Mouse (Mus musculus): Measurements from ENCODE around the gene Oas2. TPM values are rescaled to one million over a fixed set of nuclear protein-coding genes. Genes with fewer than 3 reads are reported as not detected.
A peak's percentile ranks its signal among the peaks of the same experiment; 100 is the strongest.
"Not testable (repeated sequence)": the region's sequence is repeated elsewhere in the genome, so short reads cannot be mapped to it uniquely, and the experiment has no call there.

Oas2 gene
- 0.12 TPM in 1 of 2 replicates, not detected in the other for polyA plus RNA-seq (2014; fragmentation: Nextera tagmentation; extraction: Ambion mirVana)

DNA sequence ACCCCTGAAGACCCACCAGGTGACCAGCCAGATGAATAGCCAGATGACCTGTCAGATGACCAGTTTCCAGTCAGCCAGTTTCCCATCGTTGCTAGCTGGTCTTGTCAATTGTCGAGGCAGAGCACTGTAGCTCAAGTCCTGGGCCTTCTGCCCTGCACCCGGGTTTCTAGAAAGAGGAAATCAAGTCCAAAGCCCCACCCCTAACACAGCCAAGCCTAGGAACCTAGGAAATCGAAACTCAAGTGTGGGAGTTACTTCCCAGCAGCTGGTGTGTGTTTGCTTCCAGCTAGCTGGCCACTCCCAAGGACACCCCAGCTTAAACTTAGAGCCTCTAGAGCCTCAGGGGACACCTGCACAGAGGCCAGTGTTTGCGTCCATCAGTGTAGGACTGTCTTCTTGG is at the start of gene Oas2:
TSS of gene Oas2 (minus strand) at position 166 of the 400 bp plus-strand sequence.
- Histone ChIP-seq H3K27me3 (ENCODE audit: control insufficient read depth, insufficient read depth, low read length) (no peaks in the 10 kb centered on the region), H3K9ac (ENCODE audit: low read length) (no peak within 1 kb of the TSS), H3K36me3 (ENCODE audit: control insufficient read depth, insufficient read depth, low read length) (no peaks in the 10 kb centered on the region), H3K4me3 (ENCODE audit: low read depth, low read length) (no peak within 1 kb of the TSS), H3K9me3 (ENCODE audit: control insufficient read depth, low read length) (no peaks in the 10 kb centered on the region), H3K4me1 (ENCODE audit: control insufficient read depth, insufficient read depth, low read length) (no peaks in the 10 kb centered on the region), H3K27ac (replicated peaks; ENCODE audit: low read depth, low read length) (no peak within 1 kb of the TSS), H3K4me2 (ENCODE audit: low read depth, severe bottlenecking) (no peak within 1 kb of the TSS)
- WGBS, result 71% methylated on average over 5 of the region's 5 CpGs
- DNase-seq (ENCODE audit: low spot score) (no peak), ATAC-seq (ENCODE audit: insufficient number of reproducible peaks, low FRiP score, low TSS enrichment, low read depth) (no peak)

DNA sequence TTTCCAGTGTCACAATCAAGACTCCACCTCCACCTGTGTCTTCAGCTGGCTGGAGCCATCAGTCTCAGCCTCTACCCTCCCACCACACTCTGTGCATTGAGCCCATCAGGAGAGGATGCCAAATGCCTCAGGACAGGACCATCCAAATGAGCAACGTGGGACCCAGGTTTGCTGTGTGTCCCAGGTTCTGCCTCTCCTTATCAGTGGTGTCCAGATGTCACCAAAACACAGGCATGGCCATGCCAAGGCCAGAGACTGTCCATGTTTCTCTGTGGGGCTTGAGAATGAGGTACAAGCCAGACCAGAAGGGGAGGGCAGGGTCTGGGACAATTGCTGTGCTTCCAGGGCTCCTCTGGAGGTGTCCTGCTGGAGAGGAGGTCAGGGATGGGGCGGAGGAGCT is 49.3 kb upstream of the Oas2 start:
- H3K4me1 ChIP-seq (ENCODE audit: control insufficient read depth, insufficient read depth, low read length); H3K9ac ChIP-seq (ENCODE audit: low read length); H3K27me3 ChIP-seq (ENCODE audit: control insufficient read depth, insufficient read depth, low read length); H3K4me2 ChIP-seq (ENCODE audit: low read depth, severe bottlenecking); ATAC-seq (ENCODE audit: insufficient number of reproducible peaks, low FRiP score, low TSS enrichment, low read depth); H3K9me3 ChIP-seq (ENCODE audit: control insufficient read depth, low read length); H3K4me3 ChIP-seq (ENCODE audit: low read depth, low read length); DNase-seq (ENCODE audit: low spot score); H3K36me3 ChIP-seq (ENCODE audit: control insufficient read depth, insufficient read depth, low read length); H3K27ac ChIP-seq (replicated peaks; ENCODE audit: low read depth, low read length): not testable (repeated sequence)
- WGBS, result 55% methylated on average over 2 of the region's 2 CpGs

GRCm38 (mm10) chr5:120798147-120798546 is 48.5 kb upstream of the Oas2 start:
- H3K36me3 ChIP-seq (ENCODE audit: control insufficient read depth, insufficient read depth, low read length); H3K27me3 ChIP-seq (ENCODE audit: control insufficient read depth, insufficient read depth, low read length); ATAC-seq (ENCODE audit: insufficient number of reproducible peaks, low FRiP score, low TSS enrichment, low read depth); H3K9ac ChIP-seq (ENCODE audit: low read length); H3K4me2 ChIP-seq (ENCODE audit: low read depth, severe bottlenecking); DNase-seq (ENCODE audit: low spot score); H3K9me3 ChIP-seq (ENCODE audit: control insufficient read depth, low read length); H3K4me1 ChIP-seq (ENCODE audit: control insufficient read depth, insufficient read depth, low read length); H3K4me3 ChIP-seq (ENCODE audit: low read depth, low read length); H3K27ac ChIP-seq (replicated peaks; ENCODE audit: low read depth, low read length): not testable (repeated sequence)
- 78% methylated on average over 5 of the region's 5 CpGs for WGBS

DNA sequence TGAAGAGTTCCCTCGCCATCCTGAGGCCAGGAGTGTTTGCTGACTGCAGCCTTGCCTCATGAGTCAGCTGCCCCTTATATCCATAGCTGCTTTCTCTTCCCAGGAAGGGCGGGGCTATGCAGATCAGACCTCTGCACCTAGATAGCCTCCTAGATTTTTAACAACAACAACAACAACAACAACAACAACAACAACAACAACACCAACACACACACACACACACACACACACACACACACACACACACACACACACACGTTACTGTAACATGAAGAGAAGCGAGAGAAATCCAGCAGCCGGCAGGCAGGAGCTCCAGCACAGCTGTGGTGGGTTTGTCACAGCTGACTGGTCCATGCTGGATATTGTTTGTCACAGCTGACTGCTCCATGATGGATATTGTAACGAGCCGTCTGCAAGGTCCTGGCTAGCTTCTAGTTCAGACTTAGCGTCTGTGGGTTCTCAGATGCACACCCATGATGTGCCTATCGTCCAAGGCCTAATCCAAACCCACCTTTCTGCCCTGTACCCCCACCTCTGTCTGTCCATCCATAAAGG is 45.9 kb upstream of the Oas2 start, which contains the start of gene Oas1e:
TSS of gene Oas1e (minus strand) at position 51 of the 555 bp plus-strand sequence.
- not testable (repeated sequence) for H3K4me1 ChIP-seq (ENCODE audit: control insufficient read depth, insufficient read depth, low read length); H3K4me2 ChIP-seq (ENCODE audit: low read depth, severe bottlenecking); H3K27ac ChIP-seq (replicated peaks; ENCODE audit: low read depth, low read length); H3K27me3 ChIP-seq (ENCODE audit: control insufficient read depth, insufficient read depth, low read length); H3K9ac ChIP-seq (ENCODE audit: low read length); DNase-seq (ENCODE audit: low spot score); H3K36me3 ChIP-seq (ENCODE audit: control insufficient read depth, insufficient read depth, low read length); H3K4me3 ChIP-seq (ENCODE audit: low read depth, low read length); ATAC-seq (ENCODE audit: insufficient number of reproducible peaks, low FRiP score, low TSS enrichment, low read depth); H3K9me3 ChIP-seq (ENCODE audit: control insufficient read depth, low read length)
- WGBS, result 81% methylated on average over 9 of the region's 9 CpGs

- DNase-seq (ENCODE audit: low spot score), result peak; percentile 74
- ATAC-seq (ENCODE audit: insufficient number of reproducible peaks, low FRiP score, low TSS enrichment, low read depth), result no peak
- WGBS, result 17% methylated on average over 2 of the region's 2 CpGs
- Histone ChIP-seq H3K9me3 (ENCODE audit: control insufficient read depth, low read length) (no peaks in the 10 kb centered on the region), H3K4me2 (ENCODE audit: low read depth, severe bottlenecking) (no peak overlapping the region), H3K9ac (ENCODE audit: low read length) (no peak overlapping the region), H3K27ac (replicated peaks; ENCODE audit: low read depth, low read length) (no peak overlapping the region), H3K4me3 (ENCODE audit: low read depth, low read length) (no peak overlapping the region), H3K4me1 (ENCODE audit: control insufficient read depth, insufficient read depth, low read length) (no peaks in the 10 kb centered on the region), H3K27me3 (ENCODE audit: control insufficient read depth, insufficient read depth, low read length) (no peaks in the 10 kb centered on the region), H3K36me3 (ENCODE audit: control insufficient read depth, insufficient read depth, low read length) (no peaks in the 10 kb centered on the region)
Measured at GRCm38 (mm10) chr5:120793043-120793442, 43.4 kb upstream of the Oas2 start.

DNA sequence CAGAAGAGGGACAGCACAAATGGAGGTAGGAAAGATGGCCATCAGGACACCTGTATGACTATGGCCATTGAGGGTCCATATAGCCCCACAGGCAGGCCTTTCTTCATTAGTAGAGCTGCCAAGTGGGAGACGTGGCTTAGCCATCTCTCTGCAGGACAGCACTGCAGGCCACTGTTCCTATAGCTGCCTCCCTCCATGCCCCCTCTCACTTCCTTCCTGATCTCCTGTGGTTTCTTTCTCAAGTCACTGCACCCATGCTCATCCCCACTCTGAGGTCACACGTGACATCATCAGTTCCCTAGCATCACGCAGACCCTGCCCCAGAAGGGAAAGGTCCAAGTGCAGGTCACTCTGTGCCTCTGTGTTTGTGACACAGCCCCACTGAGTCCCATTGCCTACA is 37.4 kb upstream of the Oas2 start:
- no peak overlapping the region for H3K9ac ChIP-seq (ENCODE audit: low read length)
- no peak overlapping the region for H3K4me3 ChIP-seq (ENCODE audit: low read depth, low read length)
- H3K36me3 ChIP-seq (ENCODE audit: control insufficient read depth, insufficient read depth, low read length), result no peaks in the 10 kb centered on the region
- no peak for ATAC-seq (ENCODE audit: insufficient number of reproducible peaks, low FRiP score, low TSS enrichment, low read depth)
- H3K27me3 ChIP-seq (ENCODE audit: control insufficient read depth, insufficient read depth, low read length), result no peaks in the 10 kb centered on the region
- no peak for DNase-seq (ENCODE audit: low spot score)
- H3K27ac ChIP-seq (replicated peaks; ENCODE audit: low read depth, low read length), result no peak overlapping the region
- H3K4me2 ChIP-seq (ENCODE audit: low read depth, severe bottlenecking), result no peak overlapping the region
- no peaks in the 10 kb centered on the region for H3K9me3 ChIP-seq (ENCODE audit: control insufficient read depth, low read length)
- no peaks in the 10 kb centered on the region for H3K4me1 ChIP-seq (ENCODE audit: control insufficient read depth, insufficient read depth, low read length)
- WGBS, result 76% methylated on average over 3 of the region's 3 CpGs

DNA sequence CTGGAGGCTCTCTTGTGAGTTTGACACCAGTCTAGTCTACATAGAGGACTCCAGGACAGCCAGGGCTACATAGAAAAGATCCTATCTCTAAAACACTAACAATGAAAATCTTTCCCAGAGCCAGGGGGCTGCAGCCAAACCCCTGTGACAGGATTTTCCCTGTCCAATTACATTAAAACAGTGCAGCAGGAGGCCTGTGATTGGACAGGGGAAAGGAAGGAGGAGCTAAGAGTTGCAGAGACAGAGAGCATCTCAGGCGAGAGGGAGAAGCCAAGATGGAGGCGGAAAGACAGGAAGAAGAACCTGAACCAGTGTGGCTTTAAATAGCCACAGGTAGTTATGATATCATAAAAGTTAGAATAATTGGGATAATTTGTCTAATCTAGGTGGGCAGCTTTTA is 32.8 kb upstream of the Oas2 start:
- DNase-seq (ENCODE audit: low spot score) (no peak), ATAC-seq (ENCODE audit: insufficient number of reproducible peaks, low FRiP score, low TSS enrichment, low read depth) (no peak)
- no peak overlapping the region for H3K27ac ChIP-seq (replicated peaks; ENCODE audit: low read depth, low read length)
- no peaks in the 10 kb centered on the region for H3K4me1 ChIP-seq (ENCODE audit: control insufficient read depth, insufficient read depth, low read length)
- H3K27me3 ChIP-seq (ENCODE audit: control insufficient read depth, insufficient read depth, low read length), result no peaks in the 10 kb centered on the region
- H3K4me2 ChIP-seq (ENCODE audit: low read depth, severe bottlenecking), result no peak overlapping the region
- H3K4me3 ChIP-seq (ENCODE audit: low read depth, low read length), result no peak overlapping the region
- no peaks in the 10 kb centered on the region for H3K9me3 ChIP-seq (ENCODE audit: control insufficient read depth, low read length)
- no peaks in the 10 kb centered on the region for H3K36me3 ChIP-seq (ENCODE audit: control insufficient read depth, insufficient read depth, low read length)
- no peak overlapping the region for H3K9ac ChIP-seq (ENCODE audit: low read length)
- 72% methylated on average over 2 of the region's 2 CpGs for WGBS

- H3K27ac ChIP-seq (replicated peaks; ENCODE audit: low read depth, low read length), result no peak overlapping the region
- H3K4me2 ChIP-seq (ENCODE audit: low read depth, severe bottlenecking), result no peak overlapping the region
- no peaks in the 10 kb centered on the region for H3K36me3 ChIP-seq (ENCODE audit: control insufficient read depth, insufficient read depth, low read length)
- no peaks in the 10 kb centered on the region for H3K4me1 ChIP-seq (ENCODE audit: control insufficient read depth, insufficient read depth, low read length)
- ATAC-seq (ENCODE audit: insufficient number of reproducible peaks, low FRiP score, low TSS enrichment, low read depth), result no peak
- no peak overlapping the region for H3K4me3 ChIP-seq (ENCODE audit: low read depth, low read length)
- no peak for DNase-seq (ENCODE audit: low spot score)
- no peak overlapping the region for H3K9ac ChIP-seq (ENCODE audit: low read length)
- no peaks in the 10 kb centered on the region for H3K9me3 ChIP-seq (ENCODE audit: control insufficient read depth, low read length)
- WGBS, result 92% methylated on average over 1 of the region's 1 CpGs
- H3K27me3 ChIP-seq (ENCODE audit: control insufficient read depth, insufficient read depth, low read length), result no peaks in the 10 kb centered on the region
Measured at GRCm38 (mm10) chr5:120781646-120782045, 32.0 kb upstream of the Oas2 start.

DNA sequence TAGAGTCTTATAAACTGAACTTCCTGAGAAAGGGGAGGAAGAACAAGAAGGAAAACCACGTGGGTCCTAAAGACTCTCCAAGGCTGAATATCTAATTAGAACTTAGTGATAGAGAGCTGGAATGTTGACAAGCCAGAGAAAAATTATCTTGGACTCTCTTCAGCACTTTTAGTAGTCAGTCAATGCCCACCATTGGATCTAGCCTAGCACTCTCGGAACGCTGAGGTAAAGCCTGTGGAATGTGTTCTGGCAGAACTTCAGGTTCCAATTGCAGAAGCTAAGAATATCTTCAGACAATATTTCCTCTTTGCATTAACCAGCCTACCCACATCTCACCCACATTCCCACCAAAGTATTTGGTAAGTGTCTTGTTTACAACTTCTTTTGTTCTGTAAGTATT is 30.3 kb upstream of the Oas2 start:
- 51% methylated on average over 3 of the region's 3 CpGs for WGBS
- no peak for DNase-seq (ENCODE audit: low spot score)

More for the DNA sequence above, 30.3 kb upstream of the Oas2 start:
- Histone ChIP-seq H3K36me3 (ENCODE audit: control insufficient read depth, insufficient read depth, low read length) (no peaks in the 10 kb centered on the region), H3K9ac (ENCODE audit: low read length) (no peak overlapping the region), H3K4me1 (ENCODE audit: control insufficient read depth, insufficient read depth, low read length) (no peaks in the 10 kb centered on the region; the same call in 1 of the 2 replicates), H3K9me3 (ENCODE audit: control insufficient read depth, low read length) (no peaks in the 10 kb centered on the region), H3K27me3 (ENCODE audit: control insufficient read depth, insufficient read depth, low read length) (no peaks in the 10 kb centered on the region), H3K27ac (replicated peaks; ENCODE audit: low read depth, low read length) (no peak overlapping the region), H3K4me2 (ENCODE audit: low read depth, severe bottlenecking) (no peak overlapping the region), H3K4me3 (ENCODE audit: low read depth, low read length) (no peak overlapping the region)
- no peak for ATAC-seq (ENCODE audit: insufficient number of reproducible peaks, low FRiP score, low TSS enrichment, low read depth)
